Mouse (Mus musculus): ENCODE results near the gene Ncoa4.

DNA sequence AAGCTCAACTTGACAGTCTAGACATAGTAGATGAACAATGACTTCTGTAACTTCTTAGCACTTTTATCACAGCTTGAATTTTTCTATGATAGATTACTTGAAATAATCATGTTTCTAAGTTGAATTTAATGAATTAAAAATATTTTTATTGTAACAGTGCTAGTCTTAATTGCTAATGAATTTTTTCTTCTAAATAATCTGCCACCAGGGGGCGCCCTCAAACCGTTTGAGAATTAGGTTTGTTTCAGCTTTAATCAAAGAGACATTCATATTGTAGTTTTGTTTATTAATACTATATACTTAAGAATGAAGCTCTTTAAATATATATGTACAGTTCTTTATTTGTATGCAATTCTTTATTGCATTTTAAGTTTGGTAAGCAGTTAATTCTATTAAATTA is 69.3 kb downstream of the Ncoa4 start:
- TF ChIP-seq MAFK (IDR thresholded peaks at IDR 0.05; ENCODE audit: insufficient read depth, low read depth, low read length) (no peak), HCFC1 (IDR thresholded peaks at IDR 0.05; ENCODE audit: borderline replicate concordance, insufficient read depth, low read length) (no peak), CHD2 (IDR thresholded peaks at IDR 0.05; ENCODE audit: low read depth, low read length) (no peak), ZC3H11A (IDR thresholded peaks at IDR 0.05; ENCODE audit: borderline replicate concordance, low read depth, low read length) (no peak), ZNF384 (IDR thresholded peaks at IDR 0.05; ENCODE audit: low read depth, low read length) (no peak)
